Mouse (Mus musculus) ES-E14 (cell line): ENCODE results near the gene Cdk4. TPM values are rescaled to one million over a fixed set of nuclear protein-coding genes. Genes with fewer than 3 reads are reported as not detected.

Experiments
- DNase-seq: peaks from one replicate; pipeline ENCODE4 v3.0.0-alpha.2; 2013; ENCODE audit warnings: low read depth, low spot score
- H3K27ac ChIP-seq: 2 replicates; pipeline ENCODE4 v1.5.1; 2012; ENCODE audit warnings: low read depth, mild to moderate bottlenecking, low read length, moderate library complexity, mixed read lengths; ENCODE audit not compliant: poor library complexity, insufficient read depth, severe bottlenecking
- H3K36me3 ChIP-seq: 2 replicates; pipeline ENCODE4 v1.6.1; 2012; ENCODE audit warnings: mild to moderate bottlenecking, low read length, moderate library complexity, mixed read lengths; ENCODE audit not compliant: control insufficient read depth, poor library complexity, insufficient read depth, severe bottlenecking
- H3K4me1 ChIP-seq, 2 experiments: fragments of 150-350 bp in 1 of 2; sonication (generic) in 1 of 2; 2 replicates each; pipeline ENCODE4 v1.6.1; 2012; ENCODE audit warnings: low read length in 2 of 2, mild to moderate bottlenecking in 1 of 2, mixed read lengths in 1 of 2; ENCODE audit not compliant: control insufficient read depth in 2 of 2, insufficient read depth in 2 of 2, poor library complexity in 1 of 2
- H3K4me3 ChIP-seq, 2 experiments: fragments of 150-350 bp in 1 of 2; sonication (generic) in 1 of 2; 2 replicates each; pipeline ENCODE4 v1.5.1; 2012; ENCODE audit warnings: low read length in 2 of 2, low read depth in 1 of 2, mild to moderate bottlenecking in 1 of 2, mixed read lengths in 1 of 2; ENCODE audit not compliant: insufficient read depth in 1 of 2, poor library complexity in 1 of 2, severe bottlenecking in 1 of 2
- H3K9ac ChIP-seq: 2 replicates; pipeline ENCODE4 v1.6.1; 2012; ENCODE audit warnings: low read depth, mild to moderate bottlenecking, low read length, mixed read lengths; ENCODE audit not compliant: poor library complexity, insufficient read depth, severe bottlenecking
- H3K9me3 ChIP-seq: fragments of 150-350 bp; sonication (generic); 2 replicates; pipeline ENCODE4 v1.6.1; 2012; ENCODE audit warnings: low read depth, mild to moderate bottlenecking, low read length; ENCODE audit not compliant: control insufficient read depth, insufficient read depth
- CHD2 ChIP-seq: IDR thresholded peaks from 2 replicates; pipeline ENCODE4 v1.6.1; 2014; ENCODE audit warnings: mild to moderate bottlenecking, low read depth, low read length, inconsistent platforms
- HCFC1 ChIP-seq: IDR thresholded peaks from 2 replicates; pipeline ENCODE4 v1.6.1; 2012; ENCODE audit warnings: low read length, inconsistent platforms, borderline replicate concordance; ENCODE audit not compliant: insufficient read depth
- MAFK ChIP-seq: IDR thresholded peaks from 2 replicates; pipeline ENCODE4 v1.6.1; 2014; ENCODE audit warnings: mild to moderate bottlenecking, low read depth, low read length, inconsistent platforms; ENCODE audit not compliant: insufficient read depth
- ZC3H11A ChIP-seq: IDR thresholded peaks from 2 replicates; pipeline ENCODE4 v1.6.1; 2012; ENCODE audit warnings: low read depth, mild to moderate bottlenecking, inconsistent platforms, low read length, borderline replicate concordance
- ZNF384 ChIP-seq: IDR thresholded peaks from 2 replicates; pipeline ENCODE4 v1.6.1; 2012; ENCODE audit warnings: low read depth, low read length, inconsistent platforms
- in situ Hi-C, 2 experiments: fragments of 600-800 bp; cut with MboI; formaldehyde crosslinking; loops; one replicate each; pipeline ENCODE4 v1.15.1; 2025; ENCODE audit warnings: low sequenced_read_pairs in 2 of 2, inconsistent platforms in 1 of 2; ENCODE audit not compliant: unreplicated experiment in 2 of 2
- total RNA-seq: library from RNA; depleted of rRNA; stranded (reverse); fragments of 300-350 nt; gene quantifications from 2 replicates; pipeline ENCODE4 v1.2.3, GENCODE M21; 2012

Gene Cdk4
- total RNA-seq, 1 experiment, result 522 TPM

DNA sequence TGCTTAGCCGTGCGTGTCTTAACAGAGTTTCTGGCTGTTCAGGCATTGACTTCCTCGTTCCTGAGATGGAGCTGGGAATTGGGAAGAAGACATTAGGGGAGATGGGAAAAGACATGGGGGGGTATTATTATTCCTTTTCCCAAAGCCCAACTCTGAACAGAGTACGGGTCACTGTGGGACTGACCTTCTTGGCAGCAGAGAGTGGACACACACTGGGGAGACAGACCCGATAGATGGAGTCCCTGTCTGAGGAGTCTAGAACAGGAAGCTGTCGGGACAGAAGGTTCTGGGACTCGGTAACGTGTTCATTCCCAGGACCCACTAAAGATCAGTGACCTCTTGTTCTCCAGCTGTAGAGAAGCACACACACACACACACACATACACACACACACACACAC lies 12.3 kb downstream of the Cdk4 start:
- no peak overlapping the region for H3K27ac ChIP-seq
- TF ChIP-seq ZNF384 (no peak), MAFK (no peak), CHD2 (no peak), ZC3H11A (no peak), HCFC1 (no peak)
- peaks cover 0 to 9% of the 10 kb centered on the region in 2 experiments; a peak in 1 of 4 replicates for H3K4me1 ChIP-seq
- DNase-seq, result no peak
- no peak overlapping the region for H3K9ac ChIP-seq
- no peaks in the 10 kb centered on the region for H3K36me3 ChIP-seq
- H3K9me3 ChIP-seq, result no peaks in the 10 kb centered on the region
- in situ Hi-C loops, result no loop called here
- no peak overlapping the region for H3K4me3 ChIP-seq

GRCm38 (mm10) chr10:127076082-127076481 lies 12.7 kb downstream of the Cdk4 start:
- Histone ChIP-seq H3K36me3 (no peaks in the 10 kb centered on the region), H3K9me3 (no peaks in the 10 kb centered on the region), H3K4me3 (no peak overlapping the region), H3K4me1 (peaks cover 0 to 12% of the 10 kb centered on the region in 2 experiments; a peak in 1 of 4 replicates), H3K9ac (no peak overlapping the region), H3K27ac (no peak overlapping the region)
- DNase-seq, result no peak
- in situ Hi-C loops, result no loop called here
- TF ChIP-seq ZNF384 (no peak), CHD2 (no peak), ZC3H11A (no peak), MAFK (no peak), HCFC1 (no peak)

DNA sequence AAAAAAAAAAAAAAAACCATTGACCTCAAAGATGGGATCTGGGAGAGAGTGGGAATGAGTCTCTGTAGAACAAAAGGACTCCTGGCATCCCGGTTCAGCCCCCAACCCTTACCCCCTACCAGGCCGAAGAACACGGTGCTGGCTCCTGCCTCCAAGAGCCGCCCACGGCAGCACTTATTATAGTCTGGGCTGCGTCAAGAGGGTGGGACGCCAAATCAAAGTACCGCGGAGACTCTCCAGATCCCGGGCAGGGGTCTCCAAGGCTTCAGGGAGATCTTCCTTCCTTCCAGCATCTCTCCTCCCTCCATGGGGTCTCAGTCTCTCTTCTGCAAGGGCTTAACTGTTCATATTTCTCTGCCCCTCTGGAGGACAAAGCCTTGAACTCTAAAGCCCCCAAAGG lies 14.2 kb downstream of the Cdk4 start:
- H3K9ac ChIP-seq, result no peak overlapping the region
- in situ Hi-C loops, result no loop called here
- H3K9me3 ChIP-seq, result no peaks in the 10 kb centered on the region
- TF ChIP-seq CHD2 (no peak), HCFC1 (no peak), ZC3H11A (no peak), ZNF384 (no peak), MAFK (no peak)
- no peaks in the 10 kb centered on the region for H3K36me3 ChIP-seq
- H3K4me3 ChIP-seq, result no peak overlapping the region
- peaks cover 0 to 12% of the 10 kb centered on the region in 2 experiments; a peak in 1 of 4 replicates for H3K4me1 ChIP-seq
- no peak overlapping the region for H3K27ac ChIP-seq
- no peak for DNase-seq

- no peak for DNase-seq
- H3K4me3 ChIP-seq, result 0 out of 4 replicates have a peak overlapping the region, but pooled peaks of 1 of the 2 experiments have one; percentile 6
- in situ Hi-C loops, result no loop called here
These were observed 14.8 kb downstream of the Cdk4 start for GRCm38 (mm10) chr10:127078001-127078676.

More at GRCm38 (mm10) chr10:127078001-127078676, 14.8 kb downstream of the Cdk4 start:
- no peak overlapping the region for H3K9ac ChIP-seq
- H3K9me3 ChIP-seq, result no peaks in the 10 kb centered on the region
- TF ChIP-seq ZC3H11A (no peak), MAFK (no peak), CHD2 (no peak), HCFC1 (no peak), ZNF384 (no peak)
- no peak overlapping the region for H3K27ac ChIP-seq
- peaks cover 0 to 12% of the 10 kb centered on the region in 2 experiments; a peak in 1 of 4 replicates for H3K4me1 ChIP-seq
- H3K36me3 ChIP-seq, result no peaks in the 10 kb centered on the region
